Mouse (Mus musculus) stomach, postnatal 0 days (tissue): ENCODE data around the gene Scamp4.

ENCODE experiments used
- CTCF ChIP-seq: IDR thresholded peaks from 2 replicates; pipeline ENCODE4 v1.5.1; 2016; ENCODE audit warnings: antibody characterized with exemption, low read depth, mild to moderate bottlenecking, moderate library complexity
- EP300 ChIP-seq: optimal IDR thresholded peaks from 2 replicates; pipeline ENCODE3; 2016; ENCODE audit warnings: antibody characterized with exemption

DNA sequence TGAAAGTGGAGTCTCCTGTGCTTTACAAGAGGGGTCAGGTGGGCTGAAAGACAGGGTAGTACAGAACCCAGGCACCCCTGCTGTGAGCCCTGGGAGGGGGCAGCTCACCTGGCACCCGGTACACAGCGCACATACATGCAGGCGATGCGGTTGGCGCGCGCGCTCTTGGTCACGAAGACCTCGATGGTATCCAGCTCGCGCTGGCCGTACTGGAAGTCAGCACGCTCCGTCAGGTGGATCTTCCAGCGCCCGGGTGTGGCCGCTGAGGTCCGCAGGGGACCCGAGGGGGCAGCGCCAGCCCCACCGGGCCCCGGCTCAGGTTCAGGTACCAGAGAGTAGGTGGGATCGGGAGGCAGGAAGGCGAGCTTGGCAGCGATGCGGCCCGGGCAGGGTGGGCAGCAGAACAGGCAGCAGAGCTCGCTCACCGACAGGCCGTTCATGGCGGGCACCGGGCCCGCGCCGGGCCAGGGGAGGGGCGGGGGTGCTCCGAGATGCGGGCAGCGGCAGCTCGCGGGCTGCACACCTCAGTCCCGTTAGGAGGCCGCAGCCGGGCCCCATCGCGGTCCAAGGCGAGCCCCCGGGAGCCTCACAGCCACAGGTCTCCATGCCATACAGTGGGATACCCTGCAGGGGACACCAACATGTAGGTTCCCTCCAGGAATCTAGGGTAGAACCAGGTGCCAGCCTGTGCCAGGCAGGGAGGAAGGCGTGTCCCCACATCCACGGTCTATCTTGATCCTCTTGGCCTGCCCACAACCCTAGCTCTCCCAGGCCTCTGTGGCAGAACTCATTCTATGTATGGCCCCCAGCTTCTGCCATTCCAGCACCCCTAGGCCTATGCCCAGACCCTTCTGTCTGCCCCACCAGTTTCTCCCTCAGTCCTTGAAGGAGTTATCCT, 16.0 kb upstream of the Scamp4 start:
- TF ChIP-seq EP300: no peak
- no peak for TF ChIP-seq CTCF
